Mouse (Mus musculus): ENCODE data around the gene Ptprg. TPM values are rescaled to one million over a fixed set of nuclear protein-coding genes. Genes with fewer than 3 reads are reported as not detected.
"Not testable (repeated sequence)": the region's sequence is repeated elsewhere in the genome, so short reads cannot be mapped to it uniquely, and the experiment has no call there.

The Ptprg gene
- polyA plus RNA-seq, 1 experiment: 31.6 TPM

DNA sequence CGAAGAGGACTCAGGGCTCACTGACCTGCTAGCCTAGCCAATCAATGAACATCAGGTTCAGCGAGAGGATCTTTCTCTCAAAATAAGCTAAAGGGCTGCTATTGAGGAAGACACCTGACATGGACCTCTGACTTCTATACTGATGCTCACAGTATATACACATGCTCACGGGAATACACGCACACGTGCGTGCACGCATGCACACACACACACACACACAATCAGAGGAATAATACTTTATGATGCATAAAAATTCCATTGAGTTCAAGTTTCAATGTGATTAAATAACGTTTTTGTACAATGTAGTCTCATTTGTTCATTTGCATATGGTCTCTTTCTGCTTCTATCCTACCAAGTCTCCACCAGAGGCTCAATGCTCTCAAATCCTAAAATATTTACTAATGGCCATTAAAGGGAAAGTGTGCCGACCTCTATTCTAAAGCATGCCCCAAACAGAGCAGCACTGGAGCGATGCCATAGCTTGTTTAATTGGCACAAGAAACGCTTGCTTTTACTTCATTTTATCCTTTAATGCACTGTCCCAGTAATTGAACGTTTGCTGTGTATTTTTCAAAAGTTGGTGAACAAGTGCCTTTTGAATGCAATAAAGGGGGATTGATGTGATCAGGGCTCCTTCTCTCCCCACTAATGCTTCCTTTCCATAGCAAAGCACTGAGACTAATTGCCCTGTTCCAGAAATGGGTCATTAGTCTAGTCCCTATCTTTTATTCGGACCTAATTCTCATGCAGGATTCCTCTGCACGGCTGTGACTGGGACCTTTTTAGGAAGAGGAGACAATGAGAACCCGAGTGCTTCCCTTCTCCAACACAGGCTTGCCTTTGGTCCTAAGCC lies 407.2 kb downstream of the Ptprg start:
- no peak overlapping the region for H3K4me3 ChIP-seq (ENCODE audit: insufficient read depth, low read depth, low read length)
- peaks cover 6% of the 10 kb centered on the region; the same call in 1 of the 2 replicates for H3K4me1 ChIP-seq (ENCODE audit: control insufficient read depth, insufficient read depth, insufficient read length, low read length)
- H3K27ac ChIP-seq (replicated peaks; ENCODE audit: low read depth, low read length): no peak overlapping the region

DNA sequence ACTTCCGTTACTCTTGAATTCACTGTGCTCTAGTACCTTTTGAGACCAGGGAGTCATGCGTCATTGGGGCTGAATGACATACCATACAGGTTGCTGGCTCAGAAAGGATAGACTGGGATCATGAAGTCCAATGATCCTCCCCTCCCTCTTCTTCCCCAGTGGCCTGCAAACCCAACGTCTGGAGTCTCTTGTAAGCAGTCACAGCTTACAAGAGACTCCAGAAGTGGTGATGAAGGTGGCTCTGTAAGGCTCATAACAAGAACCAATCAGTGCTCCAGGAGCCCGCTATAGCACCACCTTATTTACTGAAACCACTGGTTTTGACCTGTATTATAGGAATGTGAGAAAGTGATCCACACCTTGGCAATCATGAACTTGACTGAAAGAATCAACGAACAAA lies 408.8 kb downstream of the Ptprg start:
- Histone ChIP-seq H3K4me3 (ENCODE audit: insufficient read depth, low read depth, low read length) (no peak overlapping the region), H3K27ac (replicated peaks; ENCODE audit: low read depth, low read length) (no peak overlapping the region), H3K4me1 (ENCODE audit: control insufficient read depth, insufficient read depth, insufficient read length, low read length) (peaks cover 10% of the 10 kb centered on the region; the same call in 1 of the 2 replicates)

DNA sequence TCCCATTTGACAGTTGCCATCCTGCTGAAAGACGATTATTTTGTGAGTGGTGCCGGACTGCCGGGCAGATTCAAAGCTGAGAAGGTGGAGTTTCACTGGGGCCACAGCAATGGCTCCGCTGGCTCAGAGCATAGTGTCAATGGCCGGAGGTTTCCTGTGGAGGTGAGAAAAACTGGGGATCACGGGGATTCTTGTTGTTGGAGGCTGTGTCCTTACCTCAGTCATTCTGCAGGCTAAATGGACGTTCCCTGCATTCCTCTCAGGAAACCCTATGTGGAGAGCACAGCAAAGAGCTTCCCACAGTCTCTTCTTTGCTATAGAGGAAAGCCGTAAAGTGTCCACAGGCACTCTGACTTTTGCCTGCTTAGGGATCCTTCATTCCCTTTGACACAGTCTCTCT lies 409.2 kb downstream of the Ptprg start:
- H3K4me3 ChIP-seq (ENCODE audit: insufficient read depth, low read depth, low read length): no peak overlapping the region
- H3K27ac ChIP-seq (replicated peaks; ENCODE audit: low read depth, low read length): no peak overlapping the region

DNA sequence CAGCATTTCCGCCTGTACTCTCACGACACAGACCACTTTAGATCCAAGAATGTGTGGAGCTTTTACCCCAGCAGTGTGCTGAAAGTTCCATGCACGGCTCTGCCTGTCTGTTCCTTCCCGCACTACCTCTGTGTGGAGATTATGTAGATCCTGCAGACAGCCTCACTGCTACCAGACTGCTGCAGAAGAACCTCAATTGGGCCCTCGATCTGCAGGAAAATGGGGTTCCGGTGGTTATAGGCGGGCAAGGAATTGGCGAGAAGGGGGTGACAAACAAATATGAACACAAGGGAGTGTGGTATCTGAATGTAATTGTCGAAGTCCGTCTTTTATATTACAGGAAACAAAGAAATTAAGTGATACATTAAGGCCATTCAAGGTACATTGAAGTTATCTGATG lies 410.5 kb downstream of the Ptprg start:
- H3K27ac ChIP-seq (replicated peaks; ENCODE audit: low read depth, low read length): no peak overlapping the region
- H3K4me1 ChIP-seq (ENCODE audit: control insufficient read depth, insufficient read depth, insufficient read length, low read length): peaks cover 6% of the 10 kb centered on the region; the same call in 1 of the 2 replicates
- no peak overlapping the region for H3K4me3 ChIP-seq (ENCODE audit: insufficient read depth, low read depth, low read length)

More for the DNA sequence above, 409.2 kb downstream of the Ptprg start:
- peaks cover 9% of the 10 kb centered on the region; the same call in 1 of the 2 replicates for H3K4me1 ChIP-seq (ENCODE audit: control insufficient read depth, insufficient read depth, insufficient read length, low read length)

DNA sequence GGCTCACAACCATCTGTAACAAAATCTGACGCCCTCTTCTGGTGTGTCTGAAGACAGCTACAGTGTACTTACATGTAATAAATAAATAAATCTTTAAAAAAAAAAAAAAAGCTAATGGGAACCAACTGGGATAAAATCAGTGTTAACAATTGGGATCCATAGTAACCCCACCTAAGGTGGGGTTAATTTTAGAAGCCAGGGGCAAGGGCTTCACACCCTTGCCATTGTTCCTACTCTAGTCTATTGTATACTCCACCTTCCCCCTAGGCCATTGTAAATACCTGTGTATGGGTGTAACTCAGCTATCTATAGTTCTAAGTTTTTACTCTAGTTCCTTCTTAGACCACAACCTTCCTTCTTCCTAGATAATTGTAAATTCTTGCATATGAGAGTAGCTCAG lies 411.0 kb downstream of the Ptprg start:
- H3K27ac ChIP-seq (replicated peaks; ENCODE audit: low read depth, low read length); H3K4me1 ChIP-seq (ENCODE audit: control insufficient read depth, insufficient read depth, insufficient read length, low read length); H3K4me3 ChIP-seq (ENCODE audit: insufficient read depth, low read depth, low read length): not testable (repeated sequence)

DNA sequence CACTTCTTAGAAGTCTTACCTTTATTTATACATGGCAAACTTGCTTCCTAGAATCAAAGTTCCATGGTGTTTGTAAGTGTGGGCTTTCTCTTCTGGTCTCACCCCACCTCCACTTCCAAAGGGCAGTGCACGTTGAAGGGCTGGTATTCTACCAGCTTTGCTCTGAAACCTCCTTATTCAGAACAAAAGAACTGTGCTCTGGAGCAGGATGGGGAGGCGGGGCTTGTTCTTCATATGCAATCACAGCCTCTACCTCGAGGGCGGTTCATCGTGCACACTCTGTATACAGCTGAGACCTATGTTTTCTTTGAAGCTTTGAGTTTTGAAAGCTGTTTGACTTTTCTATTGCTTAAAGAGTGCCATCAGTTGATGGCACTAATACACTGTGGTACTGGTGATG lies 412.5 kb downstream of the Ptprg start:
- Histone ChIP-seq H3K4me1 (ENCODE audit: control insufficient read depth, insufficient read depth, insufficient read length, low read length) (peaks cover 4% of the 10 kb centered on the region; the same call in 1 of the 2 replicates), H3K27ac (replicated peaks; ENCODE audit: low read depth, low read length) (no peak overlapping the region), H3K4me3 (ENCODE audit: insufficient read depth, low read depth, low read length) (no peak overlapping the region)

DNA sequence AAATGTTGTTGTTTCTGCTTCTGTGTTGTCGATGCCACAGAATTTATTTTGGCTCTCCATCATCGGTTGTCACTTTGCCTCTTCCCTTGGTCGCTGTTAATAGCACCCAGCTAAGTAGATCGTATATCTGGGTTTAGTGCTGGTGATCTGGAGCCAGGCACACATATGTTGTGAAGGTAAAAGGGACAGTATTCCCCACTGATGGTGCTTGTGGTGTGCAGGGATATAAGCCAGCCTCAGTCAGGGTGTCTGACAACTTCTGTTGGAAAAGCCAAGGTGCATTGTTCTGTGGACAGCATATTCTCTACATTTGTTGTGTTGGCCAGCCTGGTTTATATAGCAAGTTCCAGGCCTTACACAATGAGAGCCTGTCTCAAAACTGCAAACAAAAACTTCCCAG lies 428.4 kb downstream of the Ptprg start:
- Histone ChIP-seq H3K4me3 (ENCODE audit: insufficient read depth, low read depth, low read length) (no peak overlapping the region), H3K27ac (replicated peaks; ENCODE audit: low read depth, low read length) (no peak overlapping the region), H3K4me1 (ENCODE audit: control insufficient read depth, insufficient read depth, insufficient read length, low read length) (peaks cover 5% of the 10 kb centered on the region)

DNA sequence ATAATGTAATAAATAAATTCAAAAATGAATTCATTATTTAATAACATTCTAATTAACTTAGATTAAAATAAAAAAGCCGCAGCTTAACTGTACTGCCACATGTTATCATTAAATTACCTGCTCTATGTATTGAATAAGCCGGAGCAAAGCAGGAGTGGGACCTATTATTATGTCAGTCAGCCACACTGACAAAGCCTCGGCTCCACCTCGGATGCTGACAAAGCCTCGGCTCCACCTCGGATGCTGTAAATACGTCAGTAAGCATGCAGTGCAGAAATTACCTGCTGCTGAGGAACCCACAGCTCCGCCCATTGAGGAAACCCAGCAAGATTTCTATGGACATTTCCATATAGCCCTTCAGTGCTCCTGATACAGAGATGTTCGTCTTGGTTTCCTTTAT lies 429.7 kb downstream of the Ptprg start:
- Histone ChIP-seq H3K27ac (replicated peaks; ENCODE audit: low read depth, low read length) (no peak overlapping the region), H3K4me3 (ENCODE audit: insufficient read depth, low read depth, low read length) (no peak overlapping the region), H3K4me1 (ENCODE audit: control insufficient read depth, insufficient read depth, insufficient read length, low read length) (peaks cover 2% of the 10 kb centered on the region; the same call in 1 of the 2 replicates)

DNA sequence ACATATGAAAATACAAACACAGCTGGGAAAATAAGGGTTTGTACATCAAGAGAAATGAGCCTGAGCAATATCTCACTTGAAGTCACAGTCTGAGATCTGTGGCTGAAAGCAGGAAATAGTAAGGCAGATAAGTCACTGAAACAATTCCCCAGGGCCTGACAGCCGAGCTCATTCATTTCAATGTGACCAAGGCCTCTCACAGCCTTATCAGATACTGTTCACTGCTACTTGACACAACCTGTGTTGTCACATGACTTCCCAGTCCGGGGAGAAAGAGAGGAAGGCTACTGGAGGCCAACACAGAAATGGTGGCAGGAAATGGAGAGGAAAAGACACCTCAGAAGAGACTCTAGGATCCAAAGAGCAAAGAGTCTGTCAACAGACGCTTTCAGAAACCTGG lies 430.8 kb downstream of the Ptprg start:
- no peak overlapping the region for H3K27ac ChIP-seq (replicated peaks; ENCODE audit: low read depth, low read length)
- H3K4me3 ChIP-seq (ENCODE audit: insufficient read depth, low read depth, low read length): no peak overlapping the region

DNA sequence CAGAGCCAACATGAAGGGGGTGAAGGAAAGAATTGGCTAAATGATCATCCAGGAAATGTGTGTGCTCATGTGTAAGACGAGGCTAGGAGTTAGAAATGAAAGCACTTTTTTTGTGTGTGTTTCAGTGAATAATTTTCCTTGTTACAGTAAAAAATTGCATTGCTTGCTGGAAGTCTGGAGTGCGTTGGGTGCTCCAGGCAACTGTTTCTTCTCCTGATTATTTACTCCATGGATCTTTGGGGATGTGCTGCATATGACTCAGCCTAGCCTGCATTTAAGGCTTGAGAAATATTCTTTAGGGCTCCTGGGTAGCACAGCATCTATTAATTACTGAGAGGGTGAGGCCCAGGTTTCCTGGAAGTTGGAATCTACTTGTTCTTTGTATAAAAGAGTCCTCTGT lies 435.6 kb downstream of the Ptprg start:
- H3K4me3 ChIP-seq (ENCODE audit: insufficient read depth, low read depth, low read length): no peak overlapping the region
- no peak overlapping the region for H3K27ac ChIP-seq (replicated peaks; ENCODE audit: low read depth, low read length)
- H3K4me1 ChIP-seq (ENCODE audit: control insufficient read depth, insufficient read depth, insufficient read length, low read length): no peaks in the 10 kb centered on the region; the same call in 1 of the 2 replicates

More for the DNA sequence above, 430.8 kb downstream of the Ptprg start:
- peaks cover 2% of the 10 kb centered on the region; the same call in 1 of the 2 replicates for H3K4me1 ChIP-seq (ENCODE audit: control insufficient read depth, insufficient read depth, insufficient read length, low read length)

DNA sequence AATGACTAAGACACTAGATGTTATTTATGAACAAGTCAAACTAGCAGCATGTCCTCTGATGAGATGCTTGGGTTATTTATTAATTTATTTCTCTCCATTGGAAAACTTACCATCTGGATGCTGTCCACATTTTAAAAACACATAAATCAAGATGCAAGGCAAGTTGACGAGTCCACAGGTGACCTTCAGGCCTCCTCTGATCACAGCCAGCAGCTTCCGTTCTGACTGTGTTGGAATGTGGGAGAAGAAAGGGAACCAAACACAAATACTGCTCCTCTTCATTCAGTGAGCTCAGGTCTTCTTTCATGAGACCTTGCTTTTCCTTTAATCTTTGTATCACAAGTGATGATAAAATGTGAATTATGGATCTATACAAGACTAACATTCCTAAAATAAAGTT lies 437.8 kb downstream of the Ptprg start:
- H3K4me1 ChIP-seq (ENCODE audit: control insufficient read depth, insufficient read depth, insufficient read length, low read length): no peaks in the 10 kb centered on the region; the same call in 1 of the 2 replicates
- no peak overlapping the region for H3K27ac ChIP-seq (replicated peaks; ENCODE audit: low read depth, low read length)
- H3K4me3 ChIP-seq (ENCODE audit: insufficient read depth, low read depth, low read length): no peak overlapping the region

DNA sequence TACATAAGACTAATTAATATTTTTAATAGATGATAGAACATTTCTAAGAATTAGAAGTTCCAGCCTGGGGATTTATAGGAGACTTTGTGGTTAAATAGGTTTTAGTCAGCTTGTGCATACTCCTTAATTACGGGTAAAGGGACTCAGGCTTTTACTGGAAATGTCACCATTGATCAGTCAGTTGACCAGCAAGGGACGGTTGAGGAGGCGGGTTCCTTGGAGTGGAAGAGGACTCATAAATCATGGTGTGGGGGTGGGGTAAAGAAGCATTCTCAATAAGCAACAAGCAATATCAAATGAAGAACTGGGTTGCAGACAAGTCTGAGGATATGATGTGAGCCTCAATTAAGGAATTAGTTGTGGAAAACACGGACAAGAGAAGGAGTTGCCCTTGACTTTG lies 438.8 kb downstream of the Ptprg start:
- no peak overlapping the region for H3K4me3 ChIP-seq (ENCODE audit: insufficient read depth, low read depth, low read length)
- H3K4me1 ChIP-seq (ENCODE audit: control insufficient read depth, insufficient read depth, insufficient read length, low read length): no peaks in the 10 kb centered on the region; the same call in 1 of the 2 replicates
- H3K27ac ChIP-seq (replicated peaks; ENCODE audit: low read depth, low read length): no peak overlapping the region

DNA sequence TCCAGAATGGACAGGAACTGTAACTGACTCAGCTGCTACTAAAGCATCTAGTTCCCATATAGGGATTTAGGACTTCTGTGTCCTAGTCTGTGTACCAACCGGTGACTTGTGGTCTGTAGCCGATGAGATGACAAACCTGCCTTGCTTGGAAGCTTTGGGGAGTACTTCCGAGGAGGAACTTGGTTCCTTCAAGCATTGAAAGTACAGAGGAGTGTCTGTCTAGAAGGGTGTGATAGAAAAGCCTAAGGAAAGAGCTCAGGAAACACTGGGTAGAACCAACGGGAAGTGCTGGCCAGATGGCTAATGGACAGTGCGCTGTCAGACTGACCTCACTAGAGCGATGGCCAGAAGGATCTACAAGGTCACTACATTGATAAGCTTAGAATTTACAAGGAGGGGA lies 439.2 kb downstream of the Ptprg start:
- Histone ChIP-seq H3K4me1 (ENCODE audit: control insufficient read depth, insufficient read depth, insufficient read length, low read length) (no peaks in the 10 kb centered on the region; the same call in 1 of the 2 replicates), H3K4me3 (ENCODE audit: insufficient read depth, low read depth, low read length) (no peak overlapping the region), H3K27ac (replicated peaks; ENCODE audit: low read depth, low read length) (no peak overlapping the region)

DNA sequence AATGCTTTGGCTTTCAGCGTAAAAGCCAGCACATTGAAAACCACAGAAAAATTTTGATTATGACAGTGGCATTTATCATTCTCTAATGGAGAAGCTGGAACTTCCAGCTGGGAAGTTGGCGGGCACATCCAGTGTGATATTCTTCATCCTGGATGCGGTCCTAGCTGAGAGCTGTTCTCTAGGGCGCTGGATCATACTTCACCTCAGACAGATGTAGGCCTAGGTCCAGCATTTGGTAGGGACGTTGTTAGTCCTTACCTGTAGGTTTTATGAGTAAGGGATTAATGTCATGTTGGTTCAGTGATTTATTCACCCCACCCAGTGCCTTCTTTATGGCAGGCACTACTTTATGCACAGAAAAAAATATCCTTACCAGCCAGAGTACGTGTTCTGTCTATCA lies 444.2 kb downstream of the Ptprg start:
- no peak overlapping the region for H3K4me3 ChIP-seq (ENCODE audit: insufficient read depth, low read depth, low read length)
- no peaks in the 10 kb centered on the region for H3K4me1 ChIP-seq (ENCODE audit: control insufficient read depth, insufficient read depth, insufficient read length, low read length)
- no peak overlapping the region for H3K27ac ChIP-seq (replicated peaks; ENCODE audit: low read depth, low read length)

DNA sequence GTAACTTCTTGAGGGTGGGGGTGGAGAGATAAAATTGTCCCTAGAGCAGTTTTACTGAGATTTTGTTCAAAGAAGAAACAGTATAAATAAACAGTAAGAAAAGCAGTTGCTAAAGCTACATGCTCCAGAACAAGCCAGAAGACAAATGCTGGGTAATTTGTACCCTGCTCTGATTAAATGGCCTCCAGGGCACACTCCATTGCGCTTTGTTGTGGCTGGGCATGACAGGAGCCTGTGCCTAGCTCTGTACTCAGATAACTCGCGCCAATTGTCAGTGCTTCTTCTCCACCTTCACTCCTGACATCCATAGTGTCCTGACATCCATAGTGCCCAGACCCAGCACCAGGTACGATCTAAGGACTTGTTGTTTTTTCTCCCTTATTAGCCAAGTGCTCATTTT lies 445.1 kb downstream of the Ptprg start:
- no peak overlapping the region for H3K27ac ChIP-seq (replicated peaks; ENCODE audit: low read depth, low read length)
- H3K4me1 ChIP-seq (ENCODE audit: control insufficient read depth, insufficient read depth, insufficient read length, low read length): no peaks in the 10 kb centered on the region
- no peak overlapping the region for H3K4me3 ChIP-seq (ENCODE audit: insufficient read depth, low read depth, low read length)

DNA sequence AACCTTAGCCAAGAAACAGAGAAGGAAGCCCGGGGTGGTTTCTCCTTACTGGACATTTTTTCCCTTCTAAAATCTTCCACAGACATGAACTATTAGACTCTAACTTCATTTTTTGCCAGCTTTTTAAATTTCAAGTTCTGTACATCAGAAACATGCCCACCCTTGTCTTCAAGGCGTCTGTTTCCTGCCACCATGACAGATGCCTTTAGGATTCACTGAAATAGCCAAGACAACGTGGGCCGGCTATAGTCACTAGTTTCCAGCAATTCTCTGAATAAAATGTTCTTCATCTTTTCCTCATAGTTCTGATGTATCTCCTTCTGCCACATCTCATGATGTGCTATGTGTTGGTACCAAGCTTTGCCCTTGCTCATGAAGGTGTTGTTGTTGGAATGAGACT lies 450.7 kb downstream of the Ptprg start:
- Histone ChIP-seq H3K27ac (replicated peaks; ENCODE audit: low read depth, low read length) (no peak overlapping the region), H3K4me1 (ENCODE audit: control insufficient read depth, insufficient read depth, insufficient read length, low read length) (no peaks in the 10 kb centered on the region), H3K4me3 (ENCODE audit: insufficient read depth, low read depth, low read length) (no peak overlapping the region)

Measured in brown adipose tissue, adult 24 weeks (tissue).